Mouse (Mus musculus): ENCODE results near the gene Pax2. TPM values are rescaled to one million over a fixed set of nuclear protein-coding genes. Genes with fewer than 3 reads are reported as not detected.
A peak's percentile ranks its signal among the peaks of the same experiment; 100 is the strongest.

Gene Pax2
- polyA plus RNA-seq, 1 experiment: 2.7 TPM

DNA sequence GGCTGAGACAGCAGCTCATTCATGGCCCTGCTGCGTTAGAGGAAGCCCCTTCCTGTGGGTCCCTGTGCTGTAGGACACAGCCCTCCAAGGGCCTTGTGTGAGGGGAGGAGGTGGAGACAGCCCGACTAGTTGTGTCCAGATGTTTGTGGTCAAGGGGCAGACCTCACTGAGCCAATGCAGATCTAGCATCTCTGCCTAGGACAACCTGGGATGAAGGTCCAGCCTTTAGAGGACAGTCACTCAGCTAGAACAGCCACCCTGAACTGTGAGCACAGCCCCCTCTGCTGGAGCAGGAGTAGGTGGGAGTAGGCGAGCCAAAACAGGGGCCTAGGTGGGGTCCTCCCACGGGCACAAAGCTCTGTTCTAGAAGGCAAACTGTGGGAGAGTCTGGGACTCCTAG, 70.0 kb downstream of the Pax2 start:
- TF ChIP-seq POLR2A (IDR thresholded peaks at IDR 0.05; ENCODE audit: control insufficient read depth, low read depth, low read length) (no peak), CTCF (IDR thresholded peaks at IDR 0.05; ENCODE audit: control insufficient read depth, insufficient read depth, insufficient replicate concordance, low read depth, low read length) (no peak)
- H3K4me1 ChIP-seq (ENCODE audit: control insufficient read depth, insufficient read depth, low read length): no peaks in the 10 kb centered on the region
- H3K4me3 ChIP-seq (ENCODE audit: control insufficient read depth, low read depth, low read length): no peak overlapping the region

DNA sequence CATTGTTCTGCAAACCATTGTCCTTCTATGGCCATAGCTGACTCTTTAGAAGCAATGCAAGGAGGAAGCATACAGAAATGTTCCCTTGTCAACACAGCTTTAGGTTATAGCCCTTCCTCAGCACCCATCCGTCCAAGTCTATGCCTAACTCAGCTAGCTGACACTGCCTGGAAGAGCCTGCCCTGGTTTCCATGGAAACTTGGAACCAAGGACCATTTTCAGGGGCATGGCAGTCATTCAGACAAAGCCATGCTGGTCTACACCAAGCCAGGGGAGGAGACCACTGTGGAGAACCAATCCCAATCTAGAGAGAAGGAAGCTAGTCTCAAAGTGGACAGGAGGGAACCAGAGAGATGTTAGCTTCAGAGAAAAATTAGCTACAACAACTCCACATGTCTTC, 77.5 kb downstream of the Pax2 start:
- Histone ChIP-seq H3K27ac (ENCODE audit: control insufficient read depth, insufficient read depth, low read depth, low read length) (no peak overlapping the region), H3K4me3 (ENCODE audit: control insufficient read depth, low read depth, low read length) (no peak overlapping the region), H3K4me1 (ENCODE audit: control insufficient read depth, insufficient read depth, low read length) (peaks cover 16% of the 10 kb centered on the region), H3K36me3 (ENCODE audit: control insufficient read depth, insufficient read depth, low read length) (no peaks in the 10 kb centered on the region), H3K27me3 (ENCODE audit: control insufficient read depth, insufficient read depth, low read length) (peaks cover 18% of the 10 kb centered on the region)
- TF ChIP-seq POLR2A (IDR thresholded peaks at IDR 0.05; ENCODE audit: control insufficient read depth, low read depth, low read length) (no peak), CTCF (IDR thresholded peaks at IDR 0.05; ENCODE audit: control insufficient read depth, insufficient read depth, insufficient replicate concordance, low read depth, low read length) (no peak)

More for the DNA sequence above, 70.0 kb downstream of the Pax2 start:
- Histone ChIP-seq H3K36me3 (ENCODE audit: control insufficient read depth, insufficient read depth, low read length) (no peaks in the 10 kb centered on the region), H3K27ac (ENCODE audit: control insufficient read depth, insufficient read depth, low read depth, low read length) (no peak overlapping the region), H3K27me3 (ENCODE audit: control insufficient read depth, insufficient read depth, low read length) (no peaks in the 10 kb centered on the region)

DNA sequence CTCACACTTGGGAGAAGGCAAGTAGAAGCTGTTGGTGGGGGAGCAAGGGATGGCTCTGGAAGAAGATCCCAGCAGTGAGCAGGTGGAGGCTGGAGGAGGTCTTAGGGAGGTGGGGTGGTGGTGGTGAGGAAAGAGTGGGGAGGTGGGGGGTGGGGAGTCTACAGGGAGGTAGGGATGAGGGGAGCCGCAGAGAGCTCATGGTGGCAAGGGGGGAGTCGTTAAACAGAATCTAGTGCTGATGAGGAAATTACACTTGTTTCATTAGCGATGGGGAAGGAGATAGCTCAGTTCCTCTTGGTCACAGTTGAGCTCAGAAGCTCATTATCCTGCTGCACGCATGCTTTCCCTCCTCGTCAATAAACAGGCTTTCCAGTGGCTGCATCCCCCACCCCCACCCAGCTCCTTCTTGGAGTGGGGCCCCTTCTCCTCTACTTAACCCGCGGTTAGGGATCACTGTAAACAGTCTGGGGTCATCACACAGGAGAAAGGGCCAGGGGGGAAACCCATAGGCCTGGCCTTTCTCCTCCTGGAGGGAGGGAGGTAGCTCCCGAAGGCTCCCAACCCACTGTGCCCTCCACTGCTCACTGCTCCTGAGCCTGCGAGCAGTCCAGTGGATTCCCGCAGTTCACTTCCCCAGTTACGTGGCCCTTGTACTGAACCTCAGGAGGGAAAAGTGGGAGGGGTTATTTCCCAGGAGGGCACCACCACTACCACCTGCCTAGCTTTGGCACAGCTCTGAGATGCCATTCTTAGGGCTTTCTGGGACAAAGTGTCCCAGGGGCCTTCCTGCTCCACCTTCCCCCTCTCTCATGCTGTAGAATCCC, 78.6 kb downstream of the Pax2 start:
- H3K36me3 ChIP-seq (ENCODE audit: control insufficient read depth, insufficient read depth, low read length): no peaks in the 10 kb centered on the region
- H3K4me1 ChIP-seq (ENCODE audit: control insufficient read depth, insufficient read depth, low read length): peaks cover 16% of the 10 kb centered on the region
- no peak for TF ChIP-seq POLR2A (IDR thresholded peaks at IDR 0.05; ENCODE audit: control insufficient read depth, low read depth, low read length)
- no peak for TF ChIP-seq CTCF (IDR thresholded peaks at IDR 0.05; ENCODE audit: control insufficient read depth, insufficient read depth, insufficient replicate concordance, low read depth, low read length)
- H3K27me3 ChIP-seq (ENCODE audit: control insufficient read depth, insufficient read depth, low read length): peaks cover 18% of the 10 kb centered on the region
- no peak overlapping the region for H3K27ac ChIP-seq (ENCODE audit: control insufficient read depth, insufficient read depth, low read depth, low read length)
- H3K4me3 ChIP-seq (ENCODE audit: control insufficient read depth, low read depth, low read length): no peak overlapping the region

DNA sequence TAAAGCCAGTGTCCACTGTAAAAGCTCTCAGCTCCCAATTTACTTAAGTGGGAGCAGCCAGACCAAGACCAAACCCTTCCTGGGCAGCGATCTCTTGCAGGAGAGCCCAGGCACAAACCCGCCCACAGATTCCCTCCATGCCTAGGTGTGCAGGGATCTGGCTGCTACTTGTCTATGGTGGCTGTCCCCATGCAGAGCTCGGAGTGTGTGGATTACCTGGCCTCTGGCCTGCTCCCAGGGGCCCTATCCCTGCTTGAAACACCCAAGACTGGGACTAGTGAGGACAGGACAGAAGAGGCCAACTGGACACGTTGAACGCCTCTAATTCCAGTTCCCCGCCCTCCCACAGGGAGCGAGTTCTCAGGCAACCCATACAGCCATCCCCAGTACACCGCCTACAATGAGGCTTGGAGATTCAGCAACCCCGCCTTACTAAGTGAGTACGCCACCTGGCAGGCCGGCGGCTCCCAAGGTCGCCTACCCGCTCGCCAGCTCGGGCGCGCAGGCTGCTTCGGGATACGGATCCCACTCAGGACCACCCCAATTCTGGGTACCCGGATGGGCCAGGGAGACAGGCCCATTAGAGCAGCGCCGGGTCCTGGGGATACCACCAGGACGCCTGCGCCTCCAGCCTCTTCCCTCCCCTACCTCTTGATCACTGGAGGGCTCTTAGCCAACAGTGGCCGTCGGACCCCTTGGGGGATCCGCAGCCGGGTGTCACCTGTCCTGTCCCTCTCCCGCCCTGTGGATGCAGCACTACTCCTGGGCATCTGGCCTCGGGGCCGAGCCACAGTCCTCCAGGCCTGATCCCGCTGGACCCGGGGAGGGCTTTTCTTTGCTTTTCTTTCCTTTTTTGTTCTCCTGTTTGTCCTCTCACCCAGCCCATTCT, 79.4 kb downstream of the Pax2 start:
- Histone ChIP-seq H3K4me1 (ENCODE audit: control insufficient read depth, insufficient read depth, low read length) (peaks cover 16% of the 10 kb centered on the region), H3K27me3 (ENCODE audit: control insufficient read depth, insufficient read depth, low read length) (peaks cover 18% of the 10 kb centered on the region), H3K4me3 (ENCODE audit: control insufficient read depth, low read depth, low read length) (peak overlapping the region; percentile 91), H3K36me3 (ENCODE audit: control insufficient read depth, insufficient read depth, low read length) (no peaks in the 10 kb centered on the region), H3K27ac (ENCODE audit: control insufficient read depth, insufficient read depth, low read depth, low read length) (no peak overlapping the region)
- TF ChIP-seq POLR2A (IDR thresholded peaks at IDR 0.05; ENCODE audit: control insufficient read depth, low read depth, low read length) (no peak), CTCF (IDR thresholded peaks at IDR 0.05; ENCODE audit: control insufficient read depth, insufficient read depth, insufficient replicate concordance, low read depth, low read length) (no peak)

DNA sequence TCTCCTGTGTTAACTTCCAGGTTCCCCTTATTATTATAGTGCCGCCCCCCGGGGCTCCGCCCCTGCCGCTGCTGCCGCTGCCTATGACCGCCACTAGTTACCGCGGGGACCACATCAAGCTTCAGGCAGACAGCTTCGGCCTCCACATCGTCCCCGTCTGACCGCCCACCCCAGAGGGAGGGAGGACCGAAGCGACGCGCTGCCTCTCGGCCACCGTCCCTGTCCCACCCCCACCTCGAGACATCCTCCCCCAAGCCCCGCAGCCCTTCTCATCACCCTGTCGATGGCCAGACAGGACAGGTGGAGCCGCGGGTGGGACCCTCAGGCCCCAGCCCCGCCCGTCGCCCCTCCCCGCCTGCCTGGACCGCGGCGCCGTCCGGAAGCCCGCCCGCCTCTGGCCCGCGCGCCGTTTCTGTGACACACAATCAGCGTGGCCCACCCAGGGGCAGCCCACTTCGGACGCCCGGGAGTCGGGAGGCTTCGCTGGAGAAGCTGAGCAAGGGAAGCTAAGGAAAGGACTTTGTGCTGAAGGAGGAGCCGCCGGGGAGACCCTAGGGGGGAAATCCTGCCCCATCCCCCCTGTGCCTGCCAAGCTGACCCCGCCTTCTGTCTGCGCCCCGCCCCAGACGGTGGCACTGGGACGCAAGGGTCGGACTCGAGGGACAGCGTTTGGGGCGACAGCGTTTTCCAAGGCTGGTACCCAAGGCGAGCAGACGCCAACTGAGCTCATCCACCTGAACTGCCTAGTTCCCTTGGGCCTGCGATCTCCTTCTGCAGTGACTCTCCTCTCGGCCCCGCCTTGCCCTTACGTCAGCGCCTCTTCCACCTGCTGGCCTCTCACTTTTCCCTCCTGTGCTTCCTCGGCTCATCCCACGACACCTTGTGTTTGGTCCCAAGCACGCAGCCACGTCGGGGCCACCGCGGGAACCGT, 80.4 kb downstream of the Pax2 start:
- peak overlapping the region; percentile 91 for H3K4me3 ChIP-seq (ENCODE audit: control insufficient read depth, low read depth, low read length)
- H3K4me1 ChIP-seq (ENCODE audit: control insufficient read depth, insufficient read depth, low read length): peaks cover 16% of the 10 kb centered on the region
- H3K36me3 ChIP-seq (ENCODE audit: control insufficient read depth, insufficient read depth, low read length): no peaks in the 10 kb centered on the region
- no peak overlapping the region for H3K27ac ChIP-seq (ENCODE audit: control insufficient read depth, insufficient read depth, low read depth, low read length)
- H3K27me3 ChIP-seq (ENCODE audit: control insufficient read depth, insufficient read depth, low read length): peaks cover 18% of the 10 kb centered on the region
- TF ChIP-seq CTCF (IDR thresholded peaks at IDR 0.05; ENCODE audit: control insufficient read depth, insufficient read depth, insufficient replicate concordance, low read depth, low read length) (no peak), POLR2A (IDR thresholded peaks at IDR 0.05; ENCODE audit: control insufficient read depth, low read depth, low read length) (0 out of 2 replicates have a peak, but pooled peaks have one; percentile 2)

DNA sequence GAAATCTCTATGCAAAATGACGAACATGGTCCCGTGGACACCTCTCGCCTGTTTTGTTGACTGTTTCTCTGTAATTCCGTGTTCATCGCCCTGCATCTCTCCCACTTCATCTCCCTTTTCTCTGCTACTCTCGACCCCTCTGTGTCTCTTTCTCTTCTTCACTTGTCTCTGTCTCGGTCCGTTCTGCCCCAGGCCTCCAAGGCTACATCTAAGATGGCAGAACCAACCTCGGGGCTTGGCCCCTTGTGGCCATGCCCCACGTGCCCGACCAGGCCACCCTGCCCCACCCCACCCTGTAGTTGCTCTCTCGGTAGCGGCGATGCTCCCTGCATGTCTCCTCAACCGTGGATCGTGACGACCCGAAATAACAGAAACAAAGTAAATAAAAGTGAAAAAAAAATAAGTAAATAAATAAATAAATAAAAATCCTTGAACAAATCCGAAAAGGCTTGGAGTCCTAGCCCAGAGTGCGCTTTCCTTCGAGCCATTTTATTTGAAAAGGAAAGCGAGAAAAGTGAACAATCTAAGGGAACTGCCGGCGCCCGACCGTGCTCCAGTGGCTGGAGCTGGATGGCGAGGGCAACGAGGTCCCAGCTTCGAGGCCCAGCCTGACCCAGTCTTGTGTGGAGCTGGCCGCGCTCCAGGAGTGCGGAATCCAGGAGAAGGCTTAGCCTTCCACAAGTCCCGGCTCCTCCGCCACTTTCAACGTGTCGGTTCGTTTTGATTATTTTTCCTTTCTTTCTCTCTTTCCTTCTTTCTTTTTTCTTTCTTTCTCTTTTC, 81.8 kb downstream of the Pax2 start:
- Histone ChIP-seq H3K4me1 (ENCODE audit: control insufficient read depth, insufficient read depth, low read length) (peaks cover 16% of the 10 kb centered on the region), H3K36me3 (ENCODE audit: control insufficient read depth, insufficient read depth, low read length) (no peaks in the 10 kb centered on the region), H3K27me3 (ENCODE audit: control insufficient read depth, insufficient read depth, low read length) (peaks cover 18% of the 10 kb centered on the region), H3K27ac (ENCODE audit: control insufficient read depth, insufficient read depth, low read depth, low read length) (no peak overlapping the region), H3K4me3 (ENCODE audit: control insufficient read depth, low read depth, low read length) (peak overlapping the region; percentile 43)
- no peak for TF ChIP-seq CTCF (IDR thresholded peaks at IDR 0.05; ENCODE audit: control insufficient read depth, insufficient read depth, insufficient replicate concordance, low read depth, low read length)
- TF ChIP-seq POLR2A (IDR thresholded peaks at IDR 0.05; ENCODE audit: control insufficient read depth, low read depth, low read length): no peak
